In the genomic region with DNA sequence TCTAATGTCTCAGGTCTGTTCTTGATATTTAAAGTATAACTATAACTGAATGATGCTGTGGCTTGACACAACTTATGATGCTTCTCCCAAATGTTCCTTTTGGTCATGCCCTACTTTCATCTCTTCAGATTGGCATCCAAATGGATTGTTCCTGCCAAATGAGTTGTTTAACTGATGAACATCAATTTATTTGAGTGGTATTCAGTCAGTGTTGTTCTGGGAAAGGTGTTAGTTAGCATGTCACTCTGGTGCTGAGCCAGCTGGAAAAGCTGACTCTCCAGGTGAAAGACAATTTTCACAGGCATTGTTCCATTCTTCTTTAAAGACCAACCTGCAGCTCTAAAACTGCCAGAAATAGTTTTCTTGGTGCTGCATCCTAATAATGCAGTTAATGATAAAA, we compare ENCODE assay signal across 23 mouse cellular contexts. TPM values are rescaled to one million over a fixed set of nuclear protein-coding genes. Genes with fewer than 3 reads are reported as not detected.
A peak's percentile ranks its signal among the peaks of the same experiment; 100 is the strongest.
DNase-seq lines count a peak whose midpoint lies in the region; ATAC-seq lines count a peak whose summit lies in the region.
"Had no signal": no experiment of that assay in that cellular context is flagged by ENCODE, and none has a peak within 500 bp of the region (broad histone marks: within the 10 kb centered on the region; RNA-seq: fewer than 3 reads in every experiment).

No protein-coding gene starts in this region.

- H3K9ac ChIP-seq in hindbrain, embryonic 11.5 days (ENCODE audit: low read depth, low read length), result no peak overlapping the region
- H3K9ac ChIP-seq: embryonic facial prominence, embryonic 13.5 days; forebrain, embryonic 12.5 days; hindbrain, embryonic 15.5 days had no signal

- ATAC-seq in cerebellum, adult (ENCODE audit: insufficient number of reproducible peaks, low FRiP score, low TSS enrichment), result peak; percentile 70
- ATAC-seq in hindbrain, embryonic 11.5 days (ENCODE audit: low FRiP score), result no peak
- ATAC-seq: CD4-positive, CD25-positive, alpha-beta regulatory T cell, adult 4 months; forebrain, embryonic 16.5 days; intestine, embryonic 16.5 days had no signal

- no peak overlapping the region for H3K27ac ChIP-seq in hindbrain, embryonic 11.5 days (ENCODE audit: low read depth, low read length)
- H3K27ac ChIP-seq: embryonic facial prominence, embryonic 13.5 days; forebrain, embryonic 12.5 days; heart, embryonic 10.5 days; hindbrain, embryonic 15.5 days had no signal

- DNase-seq in cerebellum, postnatal 4 days (ENCODE audit: low spot score in 2 of 2), result no peak
- DNase-seq in cerebellum, adult 9-10 months, result peak; percentile 75
- peak; percentile 50 to 70 for DNase-seq in cerebellum, postnatal 25 days
- no peak for DNase-seq in kidney, adult 11 months
- no peak for DNase-seq in heart, postnatal 10 days
- no peak for DNase-seq in hindbrain, embryonic 11.5 days (ENCODE audit: low spot score)
- DNase-seq: adrenal gland, adult 8-10 months; B cell, adult 2 months; gastrocnemius, postnatal 10 days; heart, adult 18-20 months; heart, postnatal 14 days; kidney, adult 9 months had no signal

- H3K4me1 ChIP-seq in hindbrain, embryonic 11.5 days (replicated peaks; ENCODE audit: control insufficient read depth, insufficient read depth, low read length), result no peaks in the 10 kb centered on the region
- H3K4me1 ChIP-seq: embryonic facial prominence, embryonic 13.5 days; forebrain, embryonic 12.5 days; heart, embryonic 10.5 days; hindbrain, embryonic 15.5 days had no signal

- H3K27me3 ChIP-seq in hindbrain, embryonic 11.5 days (ENCODE audit: control insufficient read depth, insufficient read depth, low read length), result no peaks in the 10 kb centered on the region
- H3K27me3 ChIP-seq: embryonic facial prominence, embryonic 13.5 days; forebrain, embryonic 12.5 days; hindbrain, embryonic 15.5 days had no signal

- H3K4me3 ChIP-seq in hindbrain, embryonic 11.5 days (ENCODE audit: low read depth, low read length), result no peak overlapping the region
- H3K4me3 ChIP-seq: embryonic facial prominence, embryonic 13.5 days; forebrain, embryonic 12.5 days; heart, embryonic 10.5 days; hindbrain, embryonic 15.5 days had no signal

- no peaks in the 10 kb centered on the region for H3K9me3 ChIP-seq in hindbrain, embryonic 11.5 days (ENCODE audit: control insufficient read depth, low read length)
- H3K9me3 ChIP-seq: embryonic facial prominence, embryonic 13.5 days; forebrain, embryonic 12.5 days; G1E; heart, embryonic 10.5 days; hindbrain, embryonic 15.5 days had no signal

- intact Hi-C loops in heart, postnatal 10 days (cut with DNase I), result no loop called here

- no peaks in the 10 kb centered on the region for H3K36me3 ChIP-seq in hindbrain, embryonic 11.5 days (ENCODE audit: control insufficient read depth, insufficient read depth, low read length)
- H3K36me3 ChIP-seq: embryonic facial prominence, embryonic 13.5 days; forebrain, embryonic 12.5 days; G1E; heart, embryonic 10.5 days; hindbrain, embryonic 15.5 days had no signal

- no peak overlapping the region for H3K4me2 ChIP-seq in hindbrain, embryonic 11.5 days (replicated peaks; ENCODE audit: low read depth, low read length)
- H3K4me2 ChIP-seq: embryonic facial prominence, embryonic 13.5 days; forebrain, embryonic 12.5 days; hindbrain, embryonic 15.5 days had no signal

RNA-seq across cellular contexts. Expression of a gene that starts 43.0 kb away (rescaled TPM):
- not detected for total RNA-seq in heart, postnatal 10 days (2021)
- polyA plus RNA-seq in hindbrain, embryonic 11.5 days (2014; fragmentation: Nextera tagmentation; extraction: Ambion mirVana), result 2.9 and 3.4 TPM in 2 replicates
- total RNA-seq: gastrocnemius, postnatal 4 days; heart, adult 18-20 months; heart, postnatal 14 days; hematopoietic stem cell, adult 5-6 weeks had no signal
- polyA plus RNA-seq: CD4-positive, CD25-positive, alpha-beta regulatory T cell, adult 4 months; G1E had no signal

Comparison
In these comparisons a context has a peak if more than half of its experiments do, and no peak if none do; other contexts are left out.
1. DNase-seq: peak in cerebellum, adult 9-10 months (single experiment) and cerebellum, postnatal 25 days (2 of 2); none in cerebellum, postnatal 4 days (0 of 2), kidney, adult 11 months (single experiment), heart, postnatal 10 days (0 of 2) and hindbrain, embryonic 11.5 days (single experiment).